Mouse (Mus musculus): ENCODE data around the gene Aff1. TPM values are rescaled to one million over a fixed set of nuclear protein-coding genes. Genes with fewer than 3 reads are reported as not detected.

The Aff1 gene
- total RNA-seq, 2 experiments from 2014 or later, result 9.5 to 11.1 TPM

- intact Hi-C loops (cut with DNase I), result loop anchor here (5.0 kb wide), 1 partner anchor 37 kb away; no protein-coding TSS in a partner anchor
- peak; percentile 40 to 52 for DNase-seq (ENCODE audit: low spot score in 2 of 2)
Measured at GRCm38 (mm10) chr5:103788976-103789375, 96.8 kb downstream of the Aff1 start.

- peak in 1 of 2 experiments; percentile 69 for DNase-seq (ENCODE audit: low spot score in 2 of 2)
- intact Hi-C loops (cut with DNase I), result loop anchor here (5.0 kb wide), 1 partner anchor 37 kb away; no protein-coding TSS in a partner anchor
Measured at GRCm38 (mm10) chr5:103789619-103790116, 97.5 kb downstream of the Aff1 start.

GRCm38 (mm10) chr5:103791741-103792140 is 99.6 kb downstream of the Aff1 start:
- intact Hi-C loops (cut with DNase I), result no loop called here
- no peak for DNase-seq (ENCODE audit: low spot score in 2 of 2)

- intact Hi-C loops (cut with DNase I), result no loop called here
- DNase-seq (ENCODE audit: low spot score in 2 of 2), result no peak
Measured at GRCm38 (mm10) chr5:103795121-103795520, 102.9 kb downstream of the Aff1 start.

GRCm38 (mm10) chr5:103796035-103796434 is 103.9 kb downstream of the Aff1 start:
- intact Hi-C loops (cut with DNase I), result no loop called here
- DNase-seq (ENCODE audit: low spot score in 2 of 2), result no peak

- peak; percentile 38 to 63 for DNase-seq (ENCODE audit: low spot score in 2 of 2)
- intact Hi-C loops (cut with DNase I), result no loop called here
Measured at GRCm38 (mm10) chr5:103797774-103798173, 105.6 kb downstream of the Aff1 start.

- intact Hi-C loops (cut with DNase I), result no loop called here
- no peak for DNase-seq (ENCODE audit: low spot score in 2 of 2)
Measured at GRCm38 (mm10) chr5:103799438-103799837, 107.3 kb downstream of the Aff1 start.

GRCm38 (mm10) chr5:103800009-103800408 is 107.8 kb downstream of the Aff1 start:
- DNase-seq (ENCODE audit: low spot score in 2 of 2), result no peak
- intact Hi-C loops (cut with DNase I), result no loop called here

- intact Hi-C loops (cut with DNase I), result no loop called here
- DNase-seq (ENCODE audit: low spot score in 2 of 2), result no peak
Measured at GRCm38 (mm10) chr5:103803386-103803785, 111.2 kb downstream of the Aff1 start.

GRCm38 (mm10) chr5:103803927-103804590 is 111.9 kb downstream of the Aff1 start:
- peak; percentile 37 to 55 for DNase-seq (ENCODE audit: low spot score in 2 of 2)
- intact Hi-C loops (cut with DNase I), result no loop called here

- intact Hi-C loops (cut with DNase I), result no loop called here
- no peak for DNase-seq (ENCODE audit: low spot score in 2 of 2)
Measured at GRCm38 (mm10) chr5:103806851-103807578, 114.8 kb downstream of the Aff1 start.

- intact Hi-C loops (cut with DNase I), result no loop called here
- DNase-seq (ENCODE audit: low spot score in 2 of 2), result no peak
Measured at GRCm38 (mm10) chr5:103807637-103808312, 115.6 kb downstream of the Aff1 start.

- intact Hi-C loops (cut with DNase I), result loop anchor here (10.0 kb wide), 1 partner anchor 255 kb away; no protein-coding TSS in a partner anchor
- no peak for DNase-seq (ENCODE audit: low spot score in 2 of 2)
Measured at GRCm38 (mm10) chr5:103809674-103810330, 117.6 kb downstream of the Aff1 start.

- DNase-seq (ENCODE audit: low spot score in 2 of 2), result no peak
- intact Hi-C loops (cut with DNase I), result loop anchor here (10.0 kb wide), 1 partner anchor 258 kb away; no protein-coding TSS in a partner anchor
Measured at GRCm38 (mm10) chr5:103813291-103813690, 121.1 kb downstream of the Aff1 start.

GRCm38 (mm10) chr5:103813997-103814542 is 121.9 kb downstream of the Aff1 start:
- no peak for DNase-seq (ENCODE audit: low spot score in 2 of 2)
- intact Hi-C loops (cut with DNase I), result loop anchor here (10.0 kb wide), 1 partner anchor 259 kb away; no protein-coding TSS in a partner anchor

- intact Hi-C loops (cut with DNase I), result loop anchor here (5.0 to 10.0 kb wide), 2 partner anchors 260 to 457 kb away; no protein-coding TSS in a partner anchor
- DNase-seq (ENCODE audit: low spot score in 2 of 2), result no peak
Measured at GRCm38 (mm10) chr5:103814551-103815248, 122.5 kb downstream of the Aff1 start.

GRCm38 (mm10) chr5:103815249-103815617 is 123.1 kb downstream of the Aff1 start:
- no peak for DNase-seq (ENCODE audit: low spot score in 2 of 2)
- intact Hi-C loops (cut with DNase I), result loop anchor here (5.0 to 10.0 kb wide), 2 partner anchors 260 to 458 kb away; no protein-coding TSS in a partner anchor

GRCm38 (mm10) chr5:103816718-103817117 is 124.5 kb downstream of the Aff1 start:
- DNase-seq (ENCODE audit: low spot score in 2 of 2), result no peak
- intact Hi-C loops (cut with DNase I), result loop anchor here (2.0 to 10.0 kb wide), 4 partner anchors 36 to 459 kb away; no protein-coding TSS in a partner anchor

Data from left cerebral cortex, postnatal 25 days (tissue).